Mouse (Mus musculus): ENCODE measurements at regions not wholly inside any gene's neighbourhood (a gene's known extent, or its start where the extent isn't known, plus 50 kb on each side); places are given as distances from the start of the nearest gene placed in this dataset.

DNA sequence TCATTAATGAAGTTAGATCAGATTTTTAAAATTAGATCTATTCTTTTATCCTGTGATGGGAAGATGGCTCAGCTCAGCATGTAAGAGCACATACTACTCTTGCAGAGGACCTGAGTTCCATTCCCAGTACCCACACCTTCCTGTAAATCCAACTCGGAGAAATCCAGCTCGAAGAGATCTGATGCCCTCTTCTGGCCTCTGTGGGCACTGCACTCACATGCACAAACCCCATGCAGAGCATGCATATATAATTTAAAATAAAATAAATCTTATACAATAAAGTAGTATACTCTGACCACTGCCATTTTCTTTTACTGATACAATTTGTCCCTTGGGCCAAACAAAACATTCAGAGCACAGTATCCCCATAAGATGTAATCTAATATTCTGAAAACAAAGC is 245.2 kb downstream of the Prdm2 start:
- no peak for DNase-seq (ENCODE audit: low spot score in 2 of 2)

DNA sequence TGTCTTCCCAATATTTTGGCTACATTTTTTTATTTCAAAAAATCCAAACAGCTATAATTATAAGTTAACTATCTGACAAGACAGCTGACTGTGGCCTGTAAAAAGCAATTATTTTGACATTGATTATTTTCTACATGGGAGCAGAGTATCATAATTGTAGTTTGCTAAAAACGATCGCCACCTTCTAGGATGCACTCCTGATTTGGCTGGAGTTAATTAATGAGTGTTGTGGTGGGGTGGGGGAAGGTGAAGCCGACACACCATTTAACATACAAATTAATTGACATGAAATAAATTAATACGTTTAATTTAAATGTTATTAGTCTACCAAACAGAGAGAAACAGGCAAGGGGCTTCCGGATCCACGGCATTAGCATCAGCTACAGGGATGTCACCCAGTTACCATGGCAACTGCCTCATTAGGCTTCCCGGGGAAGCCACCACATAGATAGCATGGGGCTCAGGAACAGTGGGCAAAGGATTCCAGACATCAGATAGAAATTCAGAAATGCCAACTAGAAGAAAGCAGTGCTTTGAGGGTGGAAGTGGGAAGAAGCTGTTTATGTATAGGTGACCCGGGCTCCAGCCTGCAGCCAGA is 255.9 kb downstream of the Prdm2 start:
- DNase-seq (ENCODE audit: low spot score in 2 of 2) = no peak

DNA sequence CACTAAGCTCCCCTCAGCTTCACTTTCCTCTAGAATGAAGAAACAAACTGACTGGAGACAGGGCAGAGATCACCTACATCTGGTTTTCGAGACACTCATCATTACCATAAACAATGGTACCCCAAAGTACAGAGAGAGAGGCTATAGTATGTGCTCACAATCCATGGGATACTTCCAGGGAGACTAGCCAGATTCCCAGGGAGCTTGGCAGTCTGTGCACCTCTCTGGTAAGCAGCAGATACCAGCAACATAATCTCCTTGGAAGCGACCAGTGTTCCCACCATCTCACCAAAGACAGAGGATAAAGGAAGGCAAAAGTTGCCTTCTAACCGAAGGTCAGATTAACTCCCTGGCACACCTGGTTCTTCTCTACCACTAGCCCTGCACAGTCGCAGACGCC is 256.4 kb downstream of the Prdm2 start:
- DNase-seq (ENCODE audit: low spot score in 2 of 2) = no peak

DNA sequence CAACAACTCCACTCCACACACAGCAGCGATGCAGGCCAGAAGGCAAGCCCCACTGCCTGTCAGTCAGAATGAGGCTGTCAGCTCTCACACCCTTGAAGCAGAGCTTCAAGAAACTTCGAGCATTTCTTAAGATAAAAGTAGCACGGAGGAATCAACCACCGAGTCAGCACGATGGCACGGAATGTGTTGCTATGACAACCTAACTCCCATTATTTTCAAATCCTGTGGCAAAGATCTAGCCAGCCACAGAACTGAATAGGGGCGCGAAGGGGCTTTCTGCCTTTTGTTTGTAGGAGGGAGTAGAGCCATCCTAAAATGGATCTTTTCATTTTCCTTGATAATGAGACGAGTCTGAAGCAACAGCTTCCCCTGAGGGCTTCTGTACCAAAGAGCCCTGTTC is 259.1 kb downstream of the Prdm2 start:
- DNase-seq (ENCODE audit: low spot score in 2 of 2) = no peak

DNA sequence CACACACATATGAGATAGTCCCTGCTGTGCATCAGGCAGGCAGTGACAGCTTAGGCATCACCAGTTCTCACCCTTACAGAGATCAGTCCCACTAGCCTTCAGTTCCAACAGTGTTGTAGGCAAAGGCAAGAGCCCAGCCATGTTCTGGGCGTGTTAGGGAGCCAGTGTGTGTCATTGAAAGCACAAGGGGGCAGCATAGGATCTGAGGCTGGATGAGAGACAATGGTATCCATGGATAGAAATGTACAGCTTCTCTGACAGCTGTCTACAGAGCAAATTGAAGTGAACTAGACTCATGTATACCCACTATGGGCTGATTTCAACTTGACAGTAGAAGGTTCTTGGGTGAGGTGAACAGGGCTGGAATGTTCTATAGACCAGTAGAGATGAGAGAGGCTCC is 259.9 kb downstream of the Prdm2 start:
- no peak for DNase-seq (ENCODE audit: low spot score in 2 of 2)

DNA sequence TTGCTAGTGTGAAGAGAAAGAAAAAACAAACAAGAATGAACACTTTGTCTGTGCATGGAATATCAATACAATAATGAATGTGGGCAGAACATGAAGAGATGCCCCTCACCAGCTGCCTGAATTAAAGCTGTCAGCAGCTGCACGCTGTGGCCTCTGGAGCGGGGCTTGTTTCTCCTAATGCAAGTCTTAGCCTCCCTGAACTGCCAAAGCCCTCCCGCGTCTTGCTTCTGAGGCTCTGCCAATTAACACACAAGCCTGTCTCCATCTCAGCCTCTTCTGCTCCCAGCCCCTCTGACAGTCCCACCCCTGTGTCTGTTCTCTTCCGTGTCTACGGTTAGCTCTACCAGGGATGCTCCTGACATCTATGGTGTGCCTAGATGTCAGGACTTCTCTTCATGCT is 265.1 kb downstream of the Prdm2 start:
- no peak for DNase-seq (ENCODE audit: low spot score in 2 of 2)

DNA sequence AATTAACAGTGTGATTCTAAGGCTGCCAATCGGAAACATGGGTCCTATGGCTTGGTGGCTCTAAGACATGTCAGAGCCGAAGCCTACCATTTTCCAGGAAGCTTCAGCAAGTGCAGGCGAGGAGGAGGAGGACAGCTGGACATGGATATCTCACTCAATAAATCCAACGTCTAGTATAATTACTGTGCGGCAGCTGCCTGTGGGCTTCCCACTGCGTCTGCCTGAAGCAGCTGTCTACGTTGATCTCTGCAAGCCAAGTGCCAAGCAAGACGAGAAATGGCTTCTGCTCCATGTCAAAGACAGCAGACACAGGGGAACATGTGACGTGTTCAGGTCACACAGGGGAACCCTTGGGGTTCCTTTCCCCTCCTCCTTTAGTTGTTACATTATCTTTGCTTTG is 279.2 kb downstream of the Prdm2 start:
- no peak for DNase-seq (ENCODE audit: low spot score in 2 of 2)

DNA sequence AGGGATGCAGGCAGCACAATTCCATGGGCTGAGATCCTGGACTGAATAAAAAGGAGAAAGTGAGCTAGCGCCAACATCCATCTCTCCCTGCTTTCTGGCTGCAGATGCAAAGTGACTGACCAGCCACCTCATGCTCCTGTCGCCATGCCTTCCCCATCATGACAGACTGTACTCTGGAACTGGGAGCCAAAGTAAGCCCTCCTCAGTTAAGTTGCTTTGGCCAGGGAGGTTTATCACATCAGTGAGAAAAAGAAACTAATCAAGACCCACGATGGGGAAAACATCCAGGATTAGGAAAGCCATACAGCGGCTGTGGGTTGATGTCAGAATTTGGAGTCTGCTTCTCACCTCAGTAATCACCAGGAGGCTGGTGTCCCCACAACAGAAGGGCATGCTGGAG is 283.6 kb downstream of the Prdm2 start:
- DNase-seq (ENCODE audit: low spot score in 2 of 2) = no peak

DNA sequence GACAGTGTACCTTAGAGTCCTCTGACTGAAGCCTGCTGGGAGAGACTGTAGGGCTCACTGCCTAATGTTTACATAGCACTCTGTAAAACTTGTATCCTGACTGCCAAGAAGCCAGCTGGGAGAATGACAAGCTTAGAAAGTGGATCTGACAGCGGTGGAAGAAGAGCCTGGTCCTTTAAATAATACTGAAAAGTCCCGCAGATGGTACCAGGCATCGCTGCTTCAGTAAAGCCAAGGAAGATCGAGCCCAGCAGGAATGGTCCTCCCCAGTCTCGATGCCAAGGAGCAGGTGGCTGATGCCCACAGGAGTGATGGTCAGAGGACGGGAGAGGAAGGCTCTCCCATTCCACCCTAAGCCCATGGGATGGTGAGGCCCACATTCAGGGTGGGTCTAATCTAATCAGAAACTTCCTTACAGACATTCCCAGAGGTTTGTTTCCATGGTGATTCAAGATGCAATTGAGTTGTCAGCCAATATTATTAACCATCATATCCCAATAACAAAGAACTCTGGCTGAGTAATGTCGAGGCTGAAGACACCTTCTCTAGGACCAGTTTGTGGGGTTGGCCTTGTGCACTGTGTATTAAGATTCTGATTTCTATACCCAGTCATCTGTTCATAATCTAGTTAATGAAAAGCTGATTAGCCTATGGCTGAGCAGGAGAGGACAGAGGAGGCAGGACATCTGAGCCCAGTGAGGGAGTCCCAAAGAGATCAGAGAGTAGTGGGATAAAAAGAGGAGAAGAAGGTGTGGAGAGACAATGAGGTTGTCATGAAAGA is 285.3 kb downstream of the Prdm2 start:
- DNase-seq (ENCODE audit: low spot score in 2 of 2) = no peak

DNA sequence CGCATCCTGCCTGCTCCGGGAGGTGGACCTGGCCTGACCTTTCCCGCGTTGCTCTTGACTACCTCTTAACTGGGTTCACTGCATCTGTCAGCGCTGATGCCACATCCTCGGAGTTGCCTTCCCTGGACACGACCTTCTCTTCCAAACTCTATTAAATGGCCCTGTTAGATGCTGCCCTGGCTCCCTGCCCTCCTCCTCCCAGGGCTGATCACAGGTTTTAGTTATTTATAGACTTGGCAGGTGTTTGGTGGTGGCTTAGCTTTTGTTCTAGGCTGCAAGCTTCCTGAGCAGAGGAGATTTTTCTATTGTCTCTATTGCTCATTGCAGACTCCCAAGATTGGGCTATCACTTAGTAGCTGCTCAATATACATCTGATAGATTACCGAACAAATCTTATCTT is 287.7 kb downstream of the Prdm2 start:
- DNase-seq (ENCODE audit: low spot score in 2 of 2) = no peak

DNA sequence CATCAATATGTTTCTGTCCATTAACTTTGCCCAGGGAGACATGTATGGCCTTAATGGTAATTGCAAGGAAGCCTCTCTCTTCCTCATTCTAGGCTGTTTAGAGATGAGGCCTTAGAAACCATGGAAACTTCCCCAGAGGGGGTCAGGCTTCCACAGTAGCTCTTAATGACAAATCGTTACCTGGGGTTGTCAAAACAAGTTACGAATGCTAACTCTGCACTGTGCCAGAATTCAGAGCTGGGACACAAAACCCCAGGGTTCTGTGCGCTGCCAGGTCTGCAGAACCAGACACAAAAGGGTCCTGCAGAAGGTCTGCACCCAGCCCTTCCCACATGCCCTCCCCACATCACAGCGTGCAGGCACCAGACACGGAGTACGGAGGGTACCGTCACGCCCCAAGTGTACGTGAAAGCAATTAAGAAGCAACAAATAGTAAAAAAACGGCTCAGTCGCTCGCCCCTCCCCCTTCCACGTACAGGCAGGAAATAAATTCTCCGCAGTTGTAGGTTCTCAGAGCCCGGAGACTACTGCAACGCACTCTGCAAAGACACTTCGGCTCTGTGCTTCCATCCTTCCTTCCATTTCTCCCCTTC is 303.3 kb downstream of the Prdm2 start:
- DNase-seq (ENCODE audit: low spot score in 2 of 2) = no peak

DNA sequence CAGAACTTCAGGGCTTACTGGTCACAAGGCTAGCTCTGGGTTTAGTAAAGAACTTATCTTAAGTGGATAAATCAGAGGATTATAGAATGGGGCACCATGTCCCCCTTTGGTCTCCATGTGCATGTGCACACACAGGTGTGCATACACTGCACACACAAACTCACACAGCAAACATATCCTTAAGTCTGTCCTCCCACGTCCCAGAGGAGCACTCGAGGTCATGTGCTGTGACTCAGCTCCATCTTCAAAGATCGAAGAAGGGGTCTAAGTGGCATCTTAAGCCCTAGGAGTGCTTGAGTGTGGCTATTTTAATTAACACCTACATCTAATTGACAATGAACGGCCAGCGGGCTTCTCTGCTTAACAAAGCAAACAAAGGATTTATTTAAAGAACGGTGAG is 304.0 kb downstream of the Prdm2 start:
- no peak for DNase-seq (ENCODE audit: low spot score in 2 of 2)

DNA sequence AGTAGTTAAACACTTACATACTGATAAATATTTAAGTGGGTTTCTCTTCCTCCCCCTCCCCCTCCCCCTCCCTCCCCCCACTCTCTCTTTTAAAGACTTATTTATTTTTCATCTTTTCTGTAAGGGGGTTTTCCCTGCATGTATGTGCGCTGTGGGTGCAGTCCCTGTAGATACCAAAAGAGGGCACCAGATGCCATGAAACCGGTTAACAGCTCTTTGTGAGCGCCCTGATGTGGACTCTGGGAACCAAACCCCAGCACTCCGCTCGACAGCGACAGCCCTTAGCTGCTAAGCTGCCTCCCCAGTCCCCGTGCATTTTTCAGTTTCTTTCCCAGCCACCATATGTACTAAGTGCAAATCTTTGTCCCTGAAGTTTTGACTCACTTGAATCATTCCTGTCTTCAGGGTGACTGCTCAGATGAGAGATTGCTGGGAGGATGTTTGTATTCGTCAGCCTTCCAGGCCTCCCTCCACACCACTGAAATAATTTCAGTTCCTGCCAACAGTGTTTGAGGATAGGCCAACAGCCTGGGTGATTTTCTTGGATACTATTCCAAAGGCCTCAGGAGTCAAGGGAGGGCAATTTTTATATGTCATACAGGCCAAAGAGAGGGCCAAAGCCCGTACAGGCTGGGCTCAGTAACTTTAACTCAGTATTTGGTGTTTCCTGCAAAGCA is 309.3 kb downstream of the Prdm2 start:
- DNase-seq (ENCODE audit: low spot score in 2 of 2) = no peak

DNA sequence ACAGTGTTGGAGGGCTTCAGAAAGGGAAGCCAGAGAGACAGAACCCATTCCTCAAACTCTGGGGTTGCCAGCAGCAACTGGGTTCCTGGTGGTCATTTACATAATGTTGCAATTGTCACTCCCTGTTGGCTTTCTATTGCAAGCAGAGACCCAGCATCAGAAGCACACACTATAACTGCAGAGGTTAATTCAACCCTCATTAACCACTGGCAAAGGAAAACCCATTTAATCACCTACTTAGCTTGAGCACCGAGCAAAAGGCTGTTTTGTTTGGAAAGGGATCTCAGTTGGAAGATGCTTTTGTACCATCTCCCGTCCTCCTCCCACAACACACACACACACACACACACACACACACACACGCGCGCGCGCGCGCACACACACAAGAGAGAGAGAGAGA is 312.0 kb downstream of the Prdm2 start:
- DNase-seq (ENCODE audit: low spot score in 2 of 2) = no peak

DNA sequence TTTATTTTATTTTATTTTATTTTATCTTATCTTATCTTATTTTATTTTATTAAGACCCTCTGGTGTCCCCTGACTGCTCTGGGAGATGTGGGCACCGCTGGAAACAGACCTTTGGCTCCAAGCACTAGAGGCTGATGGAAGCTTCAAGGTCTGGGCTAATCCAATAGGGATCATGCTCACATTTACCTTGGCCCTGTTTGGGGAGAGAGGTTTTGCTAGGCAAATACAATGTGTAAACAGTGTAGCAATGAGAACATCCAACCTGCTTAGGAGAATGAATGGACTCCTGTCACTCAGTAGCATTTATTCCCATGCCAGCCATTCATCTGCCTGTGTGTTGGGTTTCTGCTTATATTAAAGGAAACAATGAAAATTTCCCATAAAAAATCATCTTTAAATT is 313.8 kb downstream of the Prdm2 start:
- no peak for DNase-seq (ENCODE audit: low spot score in 2 of 2)

DNA sequence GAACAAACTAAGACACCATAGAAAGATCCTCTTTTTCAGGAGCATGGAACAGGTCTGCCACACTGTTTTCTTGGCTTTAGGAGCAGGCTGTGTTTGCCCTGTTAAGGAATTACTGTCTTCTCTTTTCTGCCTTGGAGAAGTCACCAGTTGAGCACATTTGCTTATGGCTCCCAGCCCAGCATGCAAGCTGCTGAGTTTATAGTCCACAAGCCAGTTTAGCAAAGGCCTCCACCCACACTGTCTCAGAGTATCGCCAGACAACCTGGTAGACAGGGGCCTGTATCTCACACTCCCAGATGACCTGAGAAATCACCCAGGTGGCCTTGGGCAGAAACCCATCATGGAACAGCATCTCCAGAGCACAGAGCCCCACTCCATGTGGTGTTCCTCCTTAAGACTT is 322.1 kb downstream of the Prdm2 start:
- DNase-seq (ENCODE audit: low spot score in 2 of 2) = no peak

DNA sequence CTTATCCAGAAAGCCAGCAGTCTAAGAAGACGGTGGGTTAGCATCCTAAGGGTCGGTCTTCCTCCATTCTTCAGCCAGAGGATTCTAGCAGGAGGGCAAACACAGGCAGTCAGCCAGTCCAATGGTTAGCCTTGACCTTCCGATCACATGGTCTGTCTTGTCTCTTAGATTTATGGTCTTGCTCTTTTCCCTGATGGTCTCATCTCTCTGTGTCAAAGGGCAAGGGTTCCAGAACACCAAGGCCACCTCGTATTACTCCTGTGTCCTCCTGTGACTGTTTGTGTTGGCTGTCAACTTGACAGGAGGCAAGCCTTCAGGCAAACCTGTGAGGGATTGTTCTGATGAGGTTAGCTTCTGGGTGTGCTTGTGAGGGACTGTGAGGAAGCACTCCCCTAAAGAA is 323.9 kb downstream of the Prdm2 start:
- DNase-seq (ENCODE audit: low spot score in 2 of 2) = peak in 1 of 2 experiments; percentile 25

DNA sequence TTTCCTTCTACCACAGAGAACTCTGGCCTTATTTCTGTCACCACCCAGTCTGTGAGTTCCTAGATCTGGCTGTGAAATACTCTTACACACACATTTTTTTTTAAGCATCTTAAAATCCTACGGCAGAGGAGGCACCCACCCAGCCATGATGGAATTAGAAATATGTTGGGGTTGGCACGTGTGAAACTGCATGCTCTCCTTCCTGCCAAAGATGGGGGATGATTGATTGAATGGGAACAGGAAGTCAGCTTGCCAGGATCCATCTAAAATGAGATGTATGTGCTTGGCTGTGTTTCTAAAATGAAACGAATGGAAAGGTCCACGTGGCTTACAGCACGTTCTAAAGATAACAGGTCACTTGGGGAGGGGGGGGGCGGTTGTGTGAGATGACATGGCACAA is 324.9 kb downstream of the Prdm2 start:
- no peak for DNase-seq (ENCODE audit: low spot score in 2 of 2)

DNA sequence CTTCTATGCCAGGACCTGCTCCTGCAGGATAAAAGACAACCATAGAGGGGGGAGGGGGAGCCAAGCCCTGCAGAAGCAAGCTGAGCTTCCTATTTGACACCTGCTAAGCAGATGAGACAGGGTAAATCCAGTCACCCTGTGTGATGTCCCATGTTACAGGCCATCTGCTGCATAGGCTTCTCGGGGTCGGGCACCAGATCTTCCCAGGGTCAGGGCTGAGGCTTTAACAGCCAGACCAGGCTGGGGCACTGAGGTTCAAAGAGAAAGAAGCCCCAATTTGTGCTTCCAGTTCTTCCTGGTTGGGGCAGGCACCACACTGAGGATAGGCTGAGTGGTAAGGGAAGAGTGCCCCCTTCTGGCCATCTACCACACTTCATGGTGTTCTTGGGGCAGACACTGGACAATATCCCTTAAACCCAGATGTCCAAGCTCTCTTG is 332.5 kb downstream of the Prdm2 start:
- DNase-seq (ENCODE audit: low spot score in 2 of 2) = peak; percentile 58 to 69

DNA sequence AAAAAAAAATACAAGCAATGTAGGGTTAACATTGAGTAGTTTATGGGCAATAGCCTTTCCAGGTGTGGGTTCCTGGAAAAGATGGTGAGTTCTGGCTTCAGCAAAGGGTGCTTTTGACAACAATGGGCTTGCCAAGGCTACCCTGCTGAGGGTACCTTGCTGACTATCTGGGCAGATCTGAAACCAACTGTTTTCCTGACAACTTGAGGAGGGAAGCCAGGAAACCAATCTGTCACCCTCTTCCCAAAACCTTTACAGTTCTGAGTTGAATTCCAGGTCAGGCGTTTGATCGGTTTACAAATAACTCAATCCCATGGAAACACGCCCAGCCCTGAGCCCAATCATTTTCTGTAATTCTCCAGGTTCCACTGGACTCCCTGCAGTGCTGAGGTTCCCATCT is 336.6 kb downstream of the Prdm2 start:
- no peak for DNase-seq (ENCODE audit: low spot score in 2 of 2)

DNA sequence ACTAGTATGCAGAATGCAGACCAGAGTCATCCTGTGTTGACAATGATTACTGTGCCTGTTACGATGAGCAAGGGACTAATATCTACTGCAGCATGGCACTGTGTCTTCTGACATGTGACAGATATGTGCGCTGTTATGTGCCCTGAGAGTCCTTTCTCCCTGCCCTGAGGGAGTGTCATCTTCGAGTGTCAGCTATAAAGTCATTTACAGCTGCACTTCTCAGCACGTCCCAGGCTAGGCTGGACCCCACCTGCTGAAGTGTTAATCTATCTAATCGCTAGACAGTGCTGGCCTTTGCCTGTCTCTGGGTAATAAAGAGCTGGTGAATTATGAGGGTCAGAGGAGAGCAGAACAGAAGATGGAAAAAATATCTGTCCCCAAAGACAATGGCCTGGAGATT is 337.7 kb downstream of the Prdm2 start:
- no peak for DNase-seq (ENCODE audit: low spot score in 2 of 2)

DNA sequence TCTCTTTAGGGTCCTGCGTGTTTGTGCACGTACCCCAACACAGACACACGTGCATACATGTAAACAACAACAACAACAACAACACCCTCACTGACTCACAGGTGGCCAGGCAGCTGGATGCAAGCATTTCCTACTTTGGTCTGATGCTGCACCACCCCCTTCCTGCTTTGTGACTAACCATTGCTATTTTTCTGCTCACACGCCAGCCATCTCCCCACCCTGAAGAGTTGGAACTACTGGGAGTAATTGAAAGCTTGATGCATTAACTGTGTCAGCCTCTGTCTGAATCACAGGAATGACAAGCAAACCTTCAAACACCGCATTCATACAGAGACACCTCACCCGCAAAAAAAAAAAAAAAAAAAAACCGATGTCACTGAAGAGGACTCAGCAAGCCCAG is 346.5 kb downstream of the Prdm2 start:
- DNase-seq (ENCODE audit: low spot score in 2 of 2) = no peak
